Mouse (Mus musculus): Measurements from ENCODE around the gene Ppm1l. TPM values are rescaled to one million over a fixed set of nuclear protein-coding genes. Genes with fewer than 3 reads are reported as not detected.

Gene Ppm1l
- total RNA-seq, 2 experiments from 2014 or later = 70.7 to 73.3 TPM

DNA sequence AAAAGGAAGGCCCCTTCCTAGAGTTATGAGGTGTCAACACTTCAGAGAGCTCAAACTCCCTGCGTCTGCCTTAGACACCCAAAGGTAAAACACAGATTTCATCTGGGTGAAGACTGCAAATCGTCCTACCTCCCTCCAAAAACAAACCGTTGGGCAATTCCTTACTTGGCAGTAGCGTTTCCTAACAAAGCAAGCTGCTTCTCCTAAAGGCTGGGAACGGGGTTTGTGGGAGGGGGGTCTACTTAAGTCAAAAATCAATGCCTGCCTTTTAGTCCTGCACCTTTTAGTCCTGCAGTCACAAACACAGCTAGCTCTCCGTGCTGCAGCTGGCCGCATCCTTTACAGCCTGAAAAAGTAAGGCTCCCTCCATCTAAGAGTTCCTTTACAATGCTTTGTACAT lies 281.2 kb downstream of the Ppm1l start:
- no peak for DNase-seq (ENCODE audit: extremely low spot score in 1 of 2, low spot score in 2 of 2)
- intact Hi-C loops (cut with DNase I) = loop anchor here (10.0 kb wide), 1 partner anchor 103 kb away; no protein-coding TSS in a partner anchor

DNA sequence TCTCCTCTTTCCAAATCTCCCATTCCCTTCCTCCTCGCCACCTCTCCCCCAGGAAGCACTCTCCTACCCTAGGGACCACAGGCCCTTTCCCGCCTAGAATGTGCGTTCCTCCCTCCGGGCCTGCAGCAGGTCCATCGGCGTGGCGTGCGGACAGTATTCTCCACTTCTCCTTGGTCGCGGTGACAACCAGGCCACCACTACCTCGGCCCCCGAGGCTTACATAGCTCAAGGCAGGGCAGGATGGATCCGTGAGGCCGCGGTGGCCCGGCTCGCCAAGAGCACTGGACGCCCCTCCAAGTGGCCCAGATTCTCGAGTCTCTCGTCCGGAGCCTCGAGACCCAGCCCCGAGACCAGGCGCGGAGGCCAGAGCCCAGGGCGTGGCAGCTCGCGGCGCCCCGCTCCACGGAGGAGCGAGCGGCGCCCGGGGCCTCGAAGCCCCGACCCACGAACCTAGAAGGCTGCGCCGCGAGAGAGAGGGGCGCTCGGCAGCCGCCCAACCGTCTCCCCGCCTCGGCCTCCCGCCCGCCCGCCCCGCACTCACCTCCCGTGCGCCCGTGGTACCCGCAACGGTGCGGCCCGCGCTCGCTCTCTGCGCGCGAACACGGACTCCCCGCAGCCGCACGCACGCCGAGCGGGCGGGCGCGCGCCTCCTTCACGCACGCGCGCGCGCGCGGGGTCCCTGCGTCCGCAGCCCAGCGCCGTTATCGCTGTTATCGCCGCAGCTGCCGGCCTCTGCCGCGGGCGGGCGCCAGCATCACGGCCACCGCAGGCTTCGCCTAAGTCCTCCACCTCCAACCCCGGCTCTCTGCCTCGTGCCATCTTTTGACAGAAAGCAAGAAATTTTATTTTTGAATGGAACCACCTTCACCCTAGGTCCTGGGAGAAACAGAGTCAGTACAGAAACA lies 281.9 kb downstream of the Ppm1l start, which contains the start of gene B3galnt1:
B3galnt1 (minus strand) TSS at position 700 of the 905 bp plus-strand sequence.
- peak; percentile 48 to 82 for DNase-seq (ENCODE audit: extremely low spot score in 1 of 2, low spot score in 2 of 2)
- intact Hi-C loops (cut with DNase I) = loop anchor here (10.0 kb wide), 1 partner anchor 104 kb away; no protein-coding TSS in a partner anchor

DNA sequence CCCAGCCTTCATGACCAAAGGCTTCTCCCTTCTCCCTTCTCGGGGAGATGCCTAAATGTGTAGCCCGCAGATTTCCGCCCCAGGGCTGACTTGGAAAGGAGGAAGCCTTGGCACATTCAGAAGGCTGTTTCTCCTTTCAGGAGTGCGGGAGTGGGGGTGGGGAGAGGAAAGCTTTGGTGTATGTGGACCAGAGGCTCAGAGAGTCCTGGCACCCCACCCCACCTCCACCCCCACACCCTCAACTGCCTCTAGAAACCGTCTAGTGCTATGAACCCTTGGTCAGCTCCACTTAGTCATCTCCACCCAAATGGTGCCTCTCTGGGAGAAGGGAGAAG lies 282.5 kb downstream of the Ppm1l start:
- DNase-seq (ENCODE audit: extremely low spot score in 1 of 2, low spot score in 2 of 2) = peak; percentile 12 to 41
- intact Hi-C loops (cut with DNase I) = loop anchor here (10.0 kb wide), 1 partner anchor 104 kb away; no protein-coding TSS in a partner anchor

DNA sequence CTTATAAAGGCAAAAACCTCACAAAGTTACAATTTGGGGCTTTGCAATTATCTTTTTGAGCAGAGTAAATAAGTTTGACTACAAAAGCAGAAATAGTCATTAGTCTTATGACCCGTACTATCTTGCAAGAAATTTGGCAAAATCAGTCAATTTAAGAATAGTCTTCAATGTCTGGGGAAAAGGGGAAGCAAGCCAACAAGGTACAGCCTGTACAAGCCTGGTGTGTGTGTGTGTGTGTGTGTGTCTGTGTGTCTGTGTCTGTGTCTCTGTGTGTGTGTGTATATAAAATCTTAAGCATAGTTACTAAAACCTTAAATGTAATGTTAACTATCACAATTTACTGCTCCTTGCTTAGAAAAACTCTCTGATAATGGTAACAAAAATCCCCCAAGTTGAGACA lies 290.3 kb downstream of the Ppm1l start:
- intact Hi-C loops (cut with DNase I) = loop anchor here (10.0 kb wide), 1 partner anchor 98 kb away; no protein-coding TSS in a partner anchor

DNA sequence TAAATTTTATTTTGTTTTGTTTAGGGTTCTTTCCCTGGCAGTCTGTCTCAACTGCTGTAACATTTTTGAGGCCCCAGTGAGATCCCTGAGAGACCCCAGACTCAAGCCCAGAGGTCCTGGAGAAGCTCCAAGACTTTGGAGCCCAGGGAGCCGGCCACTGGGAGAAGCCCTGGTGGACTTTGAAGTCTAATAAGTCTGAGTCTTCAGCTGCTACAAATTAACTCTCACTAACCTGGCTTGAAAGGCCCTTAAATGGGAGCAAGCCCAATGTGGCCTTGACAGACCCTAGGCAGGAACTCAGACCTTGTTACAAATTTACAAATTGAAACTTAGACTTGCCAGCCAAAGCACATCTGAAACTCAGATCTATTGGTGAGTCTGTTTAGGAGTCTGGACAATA lies 290.8 kb downstream of the Ppm1l start:
- intact Hi-C loops (cut with DNase I) = loop anchor here (10.0 kb wide), 1 partner anchor 97 kb away; no protein-coding TSS in a partner anchor
- DNase-seq (ENCODE audit: extremely low spot score in 1 of 2, low spot score in 2 of 2) = no peak

More for the DNA sequence above, 290.3 kb downstream of the Ppm1l start:
- no peak for DNase-seq (ENCODE audit: extremely low spot score in 1 of 2, low spot score in 2 of 2)

DNA sequence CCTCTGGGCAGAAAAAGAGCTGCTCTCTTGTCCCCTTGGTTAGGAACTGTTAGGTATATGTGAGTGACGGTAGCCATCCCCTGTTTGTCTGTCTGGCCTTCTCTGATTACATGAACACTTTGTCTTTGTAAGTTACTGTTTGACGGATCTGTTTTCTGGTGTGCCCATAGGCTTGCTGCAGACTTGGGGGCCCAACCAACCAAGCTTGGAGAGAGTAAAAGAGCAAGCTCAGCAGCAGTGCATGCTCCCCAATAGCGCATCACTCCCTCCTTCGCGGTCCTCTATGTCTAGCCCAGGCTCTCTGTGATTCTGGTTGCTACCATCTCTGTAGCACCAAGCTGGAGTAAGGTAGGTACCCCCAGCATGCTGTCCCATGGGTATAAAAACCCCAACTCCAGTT lies 291.2 kb downstream of the Ppm1l start:
- DNase-seq (ENCODE audit: extremely low spot score in 1 of 2, low spot score in 2 of 2) = no peak

More for the DNA sequence above, 291.2 kb downstream of the Ppm1l start:
- intact Hi-C loops (cut with DNase I) = loop anchor here (10.0 kb wide), 1 partner anchor 97 kb away; no protein-coding TSS in a partner anchor

Other genes starting within 250 kb of the Ppm1l start
- 10 to 100 TPM; 62.2 to 69.6 TPM for gene Kpna4, start 189.7 kb upstream of the Ppm1l start, total RNA-seq (2021)
- gene Arl14, start 94.4 kb upstream of the Ppm1l start, total RNA-seq (2021) = not detected